Mouse (Mus musculus): ENCODE measurements around the gene Iqcc.

- TF ChIP-seq CTCF (IDR thresholded peaks at IDR 0.05; ENCODE audit: borderline replicate concordance, insufficient read depth, low read depth, low read length) (no peak), POLR2A (IDR thresholded peaks at IDR 0.05; ENCODE audit: borderline replicate concordance, insufficient read depth, low read length) (no peak)
Measured at GRCm38 (mm10) chr4:129577688-129578087, 41.2 kb downstream of the Iqcc start.

Data from cerebellum, adult 2 months (tissue).